Mouse (Mus musculus) granulocyte monocyte progenitor cell, adult 5-6 weeks (primary cell): ENCODE data around the gene Zfp69. TPM values are rescaled to one million over a fixed set of nuclear protein-coding genes. Genes with fewer than 3 reads are reported as not detected.
A peak's percentile ranks its signal among the peaks of the same experiment; 100 is the strongest.

Experiments used
- ATAC-seq: replicated peaks from 2 replicates; pipeline ENCODE4 v1.8.0; 2016; ENCODE audit warnings: mild to moderate bottlenecking, moderate TSS enrichment, inconsistent platforms; ENCODE audit not compliant: poor library complexity, severe bottlenecking
- total RNA-seq, 2 experiments: library from RNA; stranded (forward) in 1 of 2; stranded (reverse) in 1 of 2; fragments of 200-712, 200-1000 nt in 1 of 2; fragments of >200 nt in 1 of 2; fragmentation: Nextera tagmentation in 1 of 2; gene quantifications; 2 replicates each; pipeline ENCODE4 v1.2.3; 2014 to 2017

Zfp69 gene
- total RNA-seq, 2 experiments from 2014 or later: 0.77 to 1.1 TPM

- ATAC-seq: peak; percentile 81
These were observed 64.0 kb downstream of the Zfp69 start for GRCm38 (mm10) chr4:120887381-120888112.

- no peak for ATAC-seq
These were observed 64.7 kb downstream of the Zfp69 start for GRCm38 (mm10) chr4:120886811-120887210.

- no peak for ATAC-seq
These were observed 65.4 kb downstream of the Zfp69 start for GRCm38 (mm10) chr4:120886131-120886530.

- no peak for ATAC-seq
These were observed 66.0 kb downstream of the Zfp69 start for GRCm38 (mm10) chr4:120885208-120886120.

- no peak for ATAC-seq
These were observed 69.4 kb downstream of the Zfp69 start for GRCm38 (mm10) chr4:120882002-120882625.

- peak; percentile 85 for ATAC-seq
These were observed 70.6 kb downstream of the Zfp69 start for GRCm38 (mm10) chr4:120880731-120881432.

Other genes starting within 250 kb of the Zfp69 start
- gene Kcnq4, start 203.1 kb downstream of the Zfp69 start, total RNA-seq (2014; fragmentation: Nextera tagmentation): 0.96 TPM in 1 of 2 replicates, not detected in the other
- gene Kcnq4, start 203.1 kb downstream of the Zfp69 start, total RNA-seq (2017): not detected in 2 replicates
- 24.9 and 53.4 TPM in 2 replicates for gene Nfyc, start 120.1 kb downstream of the Zfp69 start, total RNA-seq (2014; fragmentation: Nextera tagmentation)
- gene Nfyc, start 120.1 kb downstream of the Zfp69 start, total RNA-seq (2017): 45.1 and 61.6 TPM in 2 replicates
- not detected in 2 replicates for gene Rims3, start 96.9 kb downstream of the Zfp69 start, total RNA-seq (2014; fragmentation: Nextera tagmentation)
- not detected in 2 replicates for gene Rims3, start 96.9 kb downstream of the Zfp69 start, total RNA-seq (2017)
- gene Exo5, start 26.7 kb downstream of the Zfp69 start, total RNA-seq (2014; fragmentation: Nextera tagmentation): 15.4 and 17.6 TPM in 2 replicates
- gene Exo5, start 26.7 kb downstream of the Zfp69 start, total RNA-seq (2017): 16.4 and 18.1 TPM in 2 replicates
- gene Smap2, start 65.5 kb upstream of the Zfp69 start, total RNA-seq (2014; fragmentation: Nextera tagmentation): 44.9 and 53.4 TPM in 2 replicates
- gene Smap2, start 65.5 kb upstream of the Zfp69 start, total RNA-seq (2017): 16.4 and 18.2 TPM in 2 replicates
- not detected in 2 replicates for gene Col9a2, start 87.7 kb upstream of the Zfp69 start, total RNA-seq (2014; fragmentation: Nextera tagmentation)
- not detected in 2 replicates for gene Col9a2, start 87.7 kb upstream of the Zfp69 start, total RNA-seq (2017)
- gene Zmpste24, start 146.5 kb upstream of the Zfp69 start, total RNA-seq (2014; fragmentation: Nextera tagmentation): 45.8 and 60.4 TPM in 2 replicates
- 61.7 and 81.3 TPM in 2 replicates for gene Zmpste24, start 146.5 kb upstream of the Zfp69 start, total RNA-seq (2017)
- not detected in 2 replicates for gene Tmco2, start 157.5 kb upstream of the Zfp69 start, total RNA-seq (2014; fragmentation: Nextera tagmentation)
- gene Tmco2, start 157.5 kb upstream of the Zfp69 start, total RNA-seq (2017): not detected in 2 replicates